Mouse (Mus musculus) MEL (cell line): ENCODE measurements around the gene Rnaset2a.

ENCODE experiments used
- CTCF ChIP-seq, 3 experiments: IDR thresholded peaks in 2 of 3; conservative IDR thresholded peaks in 1 of 3; 2 replicates each; pipeline ENCODE4 v1.5.1; 2011 to 2012; ENCODE audit warnings: low read length in 3 of 3, low read depth in 2 of 3, mild to moderate bottlenecking in 2 of 3, improper control_type of control experiment in 1 of 3, inconsistent platforms in 1 of 3, mixed read lengths in 1 of 3, moderate library complexity in 1 of 3; ENCODE audit not compliant: control insufficient read depth in 1 of 3, insufficient read depth in 1 of 3, poor library complexity in 1 of 3, severe bottlenecking in 1 of 3
- HCFC1 ChIP-seq: IDR thresholded peaks from 2 replicates; pipeline ENCODE4 v1.6.1; 2012; ENCODE audit warnings: low read depth, mild to moderate bottlenecking, inconsistent platforms, low read length, improper control_type of control experiment, moderate library complexity
- MAX ChIP-seq: IDR thresholded peaks from 2 replicates; pipeline ENCODE4 v1.6.1; 2011; ENCODE audit warnings: low read length, improper control_type of control experiment
- POLR2A ChIP-seq, 2 experiments: IDR thresholded peaks; 2 replicates each; pipeline ENCODE4 v1.6.1; 2011 to 2012; ENCODE audit warnings: low read length in 2 of 2, mild to moderate bottlenecking in 2 of 2, control low read depth in 1 of 2, improper control_type of control experiment in 1 of 2, low read depth in 1 of 2, moderate library complexity in 1 of 2; ENCODE audit not compliant: control insufficient read depth in 1 of 2, insufficient read depth in 1 of 2, poor library complexity in 1 of 2
- RAD21 ChIP-seq: IDR thresholded peaks from 2 replicates; pipeline ENCODE4 v1.6.1; 2011; ENCODE audit warnings: mild to moderate bottlenecking, low read depth, low read length, improper control_type of control experiment
- USF1 ChIP-seq: IDR thresholded peaks from 2 replicates; pipeline ENCODE4 v1.6.1; 2014; ENCODE audit warnings: low read depth, mild to moderate bottlenecking, inconsistent platforms, low read length, improper control_type of control experiment, moderate library complexity
- ZNF384 ChIP-seq: IDR thresholded peaks from 2 replicates; pipeline ENCODE4 v1.6.1; 2012; ENCODE audit warnings: low read depth, mild to moderate bottlenecking, inconsistent platforms, low read length, improper control_type of control experiment

GRCm38 (mm10) chr17:8170331-8170730 is 22.4 kb upstream of the Rnaset2a start:
- TF ChIP-seq POLR2A (IDR thresholded peaks at IDR 0.05; ENCODE audit: control insufficient read depth in 1 of 2, insufficient read depth in 1 of 2, low read depth in 1 of 2, low read length in 2 of 2, poor library complexity in 1 of 2) (no peak), MAX (no peak), CTCF (IDR thresholded peaks at IDR 0.05 in 2 of 3, conservative IDR thresholded peaks at IDR 0.05 in 1 of 3; ENCODE audit: control insufficient read depth in 1 of 3, insufficient read depth in 1 of 3, low read depth in 2 of 3, low read length in 3 of 3, poor library complexity in 1 of 3, severe bottlenecking in 1 of 3) (no peak), HCFC1 (no peak), RAD21 (no peak), ZNF384 (no peak), USF1 (no peak)
